Mouse (Mus musculus) heart, adult 2 months (tissue): ENCODE results near the gene Vmn2r46. TPM values are rescaled to one million over a fixed set of nuclear protein-coding genes. Genes with fewer than 3 reads are reported as not detected.
"Not testable (repeated sequence)": the region's sequence is repeated elsewhere in the genome, so short reads cannot be mapped to it uniquely, and the experiment has no call there.

Source experiments
- DNase-seq, 2 experiments: peaks; one replicate each; pipeline ENCODE4 v3.0.0; 2021
- H3K27ac ChIP-seq: fragments of 200-600 bp; 2 replicates; pipeline ENCODE4 v1.8.1; 2022
- H3K27me3 ChIP-seq: fragments of 200-500 bp; 2 replicates; pipeline ENCODE4 v1.6.1; 2012; ENCODE audit warnings: mild to moderate bottlenecking, low read length, inconsistent platforms, mixed read lengths; ENCODE audit not compliant: control insufficient read depth, insufficient read depth
- H3K36me3 ChIP-seq: fragments of 200-500 bp; 2 replicates; pipeline ENCODE4 v1.6.1; 2012; ENCODE audit warnings: low read length, inconsistent platforms; ENCODE audit not compliant: control insufficient read depth, insufficient read depth
- H3K4me1 ChIP-seq: fragments of 200-500 bp; 2 replicates; pipeline ENCODE4 v1.6.1; 2011; ENCODE audit warnings: low read length; ENCODE audit not compliant: control insufficient read depth, insufficient read depth
- H3K4me3 ChIP-seq: fragments of 200-600 bp; 2 replicates; pipeline ENCODE4 v1.8.1; 2022
- H3K79me2 ChIP-seq: fragments of 200-500 bp; replicated peaks from 2 replicates; pipeline ENCODE4 v1.6.1; 2012; ENCODE audit warnings: mild to moderate bottlenecking, inconsistent platforms, low read length, moderate library complexity, mixed read lengths; ENCODE audit not compliant: control insufficient read depth, insufficient read depth
- H3K9ac ChIP-seq: fragments of 200-500 bp; 2 replicates; pipeline ENCODE4 v1.6.1; 2012; ENCODE audit warnings: low read depth, mild to moderate bottlenecking, control low read depth, inconsistent platforms, low read length, mixed read lengths
- WGBS: fragments of 180-500 bp; shearing (Covaris S2); methylation state at CpG from one replicate; pipeline ENCODE4 v1.1.7; 2018; 5-methylcytosine and 5-hydroxymethylcytosine counted together
- intact Hi-C: fragments of 180-260 bp; cut with DNase I; formaldehyde crosslinking; loops from one replicate; pipeline ENCODE4 v1.15.1; 2025
- long read RNA-seq: library from polyadenylated mRNA; stranded (forward); transcript quantifications from one replicate; pipeline ENCODE4 v2.0.0, GENCODE M21; 2021
- polyA plus RNA-seq: library from polyadenylated mRNA; depleted of rRNA; stranded (reverse); fragments of >200 nt; gene quantifications from 2 replicates; pipeline ENCODE4 v1.2.3, GENCODE M21; 2012; rRNA removed
- total RNA-seq, 2 experiments: library from RNA; stranded (reverse); gene quantifications; 2 replicates each; pipeline ENCODE4 v1.2.3; 2021

Gene Vmn2r46
- not detected for total RNA-seq
- not detected in 2 replicates for polyA plus RNA-seq
- long read RNA-seq, result 0 reads

DNA sequence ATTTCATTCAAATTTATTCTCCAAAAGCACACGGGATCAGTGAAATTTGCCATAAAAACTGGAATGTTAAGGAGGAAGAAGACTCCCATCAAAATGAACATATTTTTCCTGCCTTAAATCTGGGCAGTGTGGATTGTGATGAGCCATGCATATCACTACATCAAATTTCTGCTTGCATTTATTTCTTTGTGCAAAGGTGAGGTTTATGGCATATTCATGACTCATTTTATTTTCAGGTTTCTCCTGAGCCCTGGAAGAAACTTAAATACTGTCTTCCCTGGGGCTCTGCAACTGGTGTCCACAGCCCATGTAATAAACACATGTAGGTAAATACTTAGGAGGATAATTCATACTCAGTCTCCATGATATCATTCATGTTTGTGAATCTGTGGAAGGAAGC is at the start of gene Vmn2r46:
TSS of gene Vmn2r46 (minus strand) at position 101 of the 400 bp plus-strand sequence.
- WGBS, result no CpG with 5 or more reads among the region's 1 CpGs
- H3K9ac ChIP-seq, H3K79me2 ChIP-seq, intact Hi-C loops, H3K4me1 ChIP-seq, H3K27ac ChIP-seq, H3K27me3 ChIP-seq, H3K36me3 ChIP-seq, DNase-seq, H3K4me3 ChIP-seq: not testable (repeated sequence)

Other genes starting within 250 kb of the Vmn2r46 start
- not detected for gene Vmn2r47, start 70.8 kb upstream of the Vmn2r46 start, total RNA-seq
- gene Vmn2r47, start 70.8 kb upstream of the Vmn2r46 start, polyA plus RNA-seq, result not detected in 2 replicates
- not detected for gene Vmn2r48, start 183.0 kb upstream of the Vmn2r46 start, total RNA-seq
- gene Vmn2r48, start 183.0 kb upstream of the Vmn2r46 start, polyA plus RNA-seq, result not detected in 2 replicates
- gene Vmn2r49, start 221.7 kb upstream of the Vmn2r46 start, total RNA-seq, result not detected
- not detected in 2 replicates for gene Vmn2r49, start 221.7 kb upstream of the Vmn2r46 start, polyA plus RNA-seq